Mouse (Mus musculus) megakaryocyte-erythroid progenitor cell, adult 5-6 weeks (primary cell): ENCODE measurements around the gene Wdfy2. TPM values are rescaled to one million over a fixed set of nuclear protein-coding genes. Genes with fewer than 3 reads are reported as not detected.
"Not testable (repeated sequence)": the region's sequence is repeated elsewhere in the genome, so short reads cannot be mapped to it uniquely, and the experiment has no call there.

Experiments used
- ATAC-seq: replicated peaks from 2 replicates; pipeline ENCODE4 v1.8.0; 2016; ENCODE audit warnings: mild to moderate bottlenecking, inconsistent platforms; ENCODE audit not compliant: severe bottlenecking, poor library complexity, low FRiP score, low TSS enrichment
- total RNA-seq, 2 experiments: library from RNA; stranded (forward) in 1 of 2; stranded (reverse) in 1 of 2; fragments of 200-1000, 215-1000 nt in 1 of 2; fragments of >200 nt in 1 of 2; fragmentation: Nextera tagmentation in 1 of 2; gene quantifications; 2 replicates each; pipeline ENCODE4 v1.2.3; 2014 to 2017

Gene Wdfy2
- total RNA-seq (2014; fragmentation: Nextera tagmentation) (2.8 and 5.7 TPM in 2 replicates), total RNA-seq (2017) (4.8 and 4.9 TPM in 2 replicates)

- peak; percentile 27 for ATAC-seq
Measured at GRCm38 (mm10) chr14:62837641-62838252, at the start of gene Wdfy2. Wdfy2 (plus strand) TSS chr14:62837678.

- ATAC-seq, result peak; percentile 55
Measured at GRCm38 (mm10) chr14:62789282-62789681, 48.2 kb upstream of the Wdfy2 start.

GRCm38 (mm10) chr14:62795719-62796118, 41.8 kb upstream of the Wdfy2 start:
- no peak for ATAC-seq

- ATAC-seq, result no peak
Measured at GRCm38 (mm10) chr14:62798608-62799101, 38.8 kb upstream of the Wdfy2 start.

GRCm38 (mm10) chr14:62800791-62801190, 36.7 kb upstream of the Wdfy2 start:
- ATAC-seq, result no peak

GRCm38 (mm10) chr14:62803204-62803603, 34.3 kb upstream of the Wdfy2 start:
- no peak for ATAC-seq

GRCm38 (mm10) chr14:62806921-62807320, 30.6 kb upstream of the Wdfy2 start:
- no peak for ATAC-seq

- ATAC-seq, result no peak
Measured at GRCm38 (mm10) chr14:62808661-62809523, 28.6 kb upstream of the Wdfy2 start.

GRCm38 (mm10) chr14:62812765-62813164, 24.7 kb upstream of the Wdfy2 start:
- ATAC-seq, result no peak

GRCm38 (mm10) chr14:62814567-62814966, 22.9 kb upstream of the Wdfy2 start:
- ATAC-seq, result no peak

GRCm38 (mm10) chr14:62816827-62817226, 20.7 kb upstream of the Wdfy2 start:
- no peak for ATAC-seq

GRCm38 (mm10) chr14:62825575-62826332, 11.7 kb upstream of the Wdfy2 start:
- ATAC-seq, result no peak

GRCm38 (mm10) chr14:62829291-62829690, 8.2 kb upstream of the Wdfy2 start:
- ATAC-seq, result no peak

GRCm38 (mm10) chr14:62831691-62832275, 5.7 kb upstream of the Wdfy2 start:
- ATAC-seq, result no peak

- no peak for ATAC-seq
Measured at GRCm38 (mm10) chr14:62833036-62833435, 4.4 kb upstream of the Wdfy2 start.

- no peak for ATAC-seq
Measured at GRCm38 (mm10) chr14:62833541-62833940, 3.9 kb upstream of the Wdfy2 start.

GRCm38 (mm10) chr14:62835737-62836136, 1.7 kb upstream of the Wdfy2 start:
- not testable (repeated sequence) for ATAC-seq

GRCm38 (mm10) chr14:62836926-62837640, 395 bp upstream of the Wdfy2 start:
- ATAC-seq, result peak; percentile 96

- ATAC-seq, result no peak
Measured at GRCm38 (mm10) chr14:62838336-62838735, 858 bp downstream of the Wdfy2 start.
